Mouse (Mus musculus): Measurements from ENCODE around the gene Lhx8. TPM values are rescaled to one million over a fixed set of nuclear protein-coding genes. Genes with fewer than 3 reads are reported as not detected.

The Lhx8 gene
- polyA plus RNA-seq, 1 experiment from 2014 or later: 0.26 TPM

DNA sequence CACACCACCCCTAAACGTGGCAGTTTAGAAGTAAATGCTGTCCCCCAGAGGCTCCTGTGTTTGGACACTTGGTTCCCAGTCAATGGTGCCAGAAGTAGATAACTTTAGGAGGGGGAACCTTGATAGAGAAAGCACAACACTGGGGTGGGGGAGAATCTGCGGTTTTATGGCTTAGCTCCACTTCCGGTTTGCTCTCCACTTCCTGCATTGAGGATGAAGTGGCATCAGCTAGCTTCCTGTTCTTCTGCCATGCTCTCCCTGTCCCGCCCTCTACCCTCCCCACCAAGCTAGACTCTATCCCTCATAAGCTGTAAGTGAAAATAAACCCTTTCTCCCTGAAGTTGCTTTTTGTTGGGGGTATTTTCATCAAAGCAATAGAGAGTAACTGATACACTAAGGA is 29.4 kb downstream of the Lhx8 start:
- no peak overlapping the region for H3K9ac ChIP-seq
- no peaks in the 10 kb centered on the region for H3K9me3 ChIP-seq
- no peak overlapping the region for H3K4me3 ChIP-seq
- WGBS: 90% methylated on average over 4 of the region's 4 CpGs
- H3K36me3 ChIP-seq: no peaks in the 10 kb centered on the region
- ATAC-seq (ENCODE audit: low FRiP score): no peak
- H3K27me3 ChIP-seq: no peaks in the 10 kb centered on the region
- no peak overlapping the region for H3K27ac ChIP-seq
- no peak overlapping the region for H3K4me2 ChIP-seq
- H3K4me1 ChIP-seq (replicated peaks): no peaks in the 10 kb centered on the region

DNA sequence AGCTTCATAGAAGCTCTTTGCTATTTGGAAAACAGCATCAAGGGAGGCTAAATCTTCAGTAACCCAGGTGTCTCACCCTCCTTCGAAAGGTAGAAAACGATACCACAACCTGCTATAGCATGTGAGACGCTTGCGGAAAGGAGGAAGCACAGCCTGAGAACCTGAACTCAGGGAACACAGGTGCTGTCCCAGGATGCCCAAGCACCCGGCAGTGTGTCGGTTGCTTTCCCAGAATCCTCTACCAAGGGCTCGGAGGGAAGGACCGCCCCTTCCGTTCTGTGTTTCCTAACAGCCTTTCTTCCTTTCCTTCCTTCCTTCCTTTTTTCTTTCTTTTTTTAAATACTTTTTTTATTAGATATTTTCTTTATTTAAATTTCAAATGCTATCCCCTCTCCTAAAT is 30.5 kb downstream of the Lhx8 start:
- WGBS: 91% methylated on average over 9 of the region's 9 CpGs
- Histone ChIP-seq H3K9me3 (no peaks in the 10 kb centered on the region), H3K4me2 (no peak overlapping the region), H3K4me1 (replicated peaks) (no peaks in the 10 kb centered on the region), H3K27ac (no peak overlapping the region), H3K4me3 (no peak overlapping the region), H3K27me3 (no peaks in the 10 kb centered on the region), H3K9ac (no peak overlapping the region), H3K36me3 (no peaks in the 10 kb centered on the region)
- no peak for ATAC-seq (ENCODE audit: low FRiP score)

DNA sequence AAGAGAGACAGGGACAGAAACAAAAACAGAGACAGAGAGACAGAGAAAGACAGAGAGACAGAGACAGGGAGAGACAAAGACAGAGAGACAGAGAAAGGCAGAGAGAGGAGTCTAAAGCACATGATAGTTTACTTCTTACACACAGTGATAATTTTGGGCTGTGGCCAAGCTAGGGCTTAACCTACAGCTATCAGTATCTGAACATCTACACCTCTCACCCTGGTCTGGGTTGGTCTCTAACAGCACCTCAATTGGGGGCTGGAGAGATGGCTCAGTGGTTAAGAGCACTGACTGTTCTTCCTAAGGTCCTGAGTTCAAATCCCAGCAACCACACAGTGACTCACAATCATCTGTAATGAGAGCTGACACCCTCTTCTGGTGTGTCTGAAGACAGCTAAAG is 32.0 kb downstream of the Lhx8 start:
- Histone ChIP-seq H3K36me3 (no peaks in the 10 kb centered on the region), H3K27ac (no peak overlapping the region), H3K9ac (no peak overlapping the region), H3K4me2 (no peak overlapping the region), H3K9me3 (no peaks in the 10 kb centered on the region), H3K27me3 (no peaks in the 10 kb centered on the region), H3K4me1 (replicated peaks) (no peaks in the 10 kb centered on the region), H3K4me3 (no peak overlapping the region)
- ATAC-seq (ENCODE audit: low FRiP score): no peak

- Histone ChIP-seq H3K27me3 (no peaks in the 10 kb centered on the region), H3K4me2 (no peak overlapping the region), H3K4me1 (replicated peaks) (no peaks in the 10 kb centered on the region), H3K27ac (no peak overlapping the region), H3K9ac (no peak overlapping the region), H3K4me3 (no peak overlapping the region), H3K36me3 (no peaks in the 10 kb centered on the region), H3K9me3 (no peaks in the 10 kb centered on the region)
- ATAC-seq (ENCODE audit: low FRiP score): no peak
- WGBS: 72% methylated on average over 6 of the region's 6 CpGs
Measured at GRCm38 (mm10) chr3:154297499-154297898, 33.0 kb downstream of the Lhx8 start.

- H3K27me3 ChIP-seq: no peaks in the 10 kb centered on the region; the same call in 1 of the 2 replicates
- H3K4me3 ChIP-seq: no peak overlapping the region
- no peak for ATAC-seq (ENCODE audit: low FRiP score)
- 94% methylated on average over 17 of the region's 17 CpGs for WGBS
- no peak overlapping the region for H3K4me2 ChIP-seq
- no peaks in the 10 kb centered on the region for H3K9me3 ChIP-seq
- no peaks in the 10 kb centered on the region for H3K4me1 ChIP-seq (replicated peaks)
- no peak overlapping the region for H3K9ac ChIP-seq
- H3K36me3 ChIP-seq: no peaks in the 10 kb centered on the region
- H3K27ac ChIP-seq: no peak overlapping the region
Measured at GRCm38 (mm10) chr3:154294924-154295834, 35.3 kb downstream of the Lhx8 start.

DNA sequence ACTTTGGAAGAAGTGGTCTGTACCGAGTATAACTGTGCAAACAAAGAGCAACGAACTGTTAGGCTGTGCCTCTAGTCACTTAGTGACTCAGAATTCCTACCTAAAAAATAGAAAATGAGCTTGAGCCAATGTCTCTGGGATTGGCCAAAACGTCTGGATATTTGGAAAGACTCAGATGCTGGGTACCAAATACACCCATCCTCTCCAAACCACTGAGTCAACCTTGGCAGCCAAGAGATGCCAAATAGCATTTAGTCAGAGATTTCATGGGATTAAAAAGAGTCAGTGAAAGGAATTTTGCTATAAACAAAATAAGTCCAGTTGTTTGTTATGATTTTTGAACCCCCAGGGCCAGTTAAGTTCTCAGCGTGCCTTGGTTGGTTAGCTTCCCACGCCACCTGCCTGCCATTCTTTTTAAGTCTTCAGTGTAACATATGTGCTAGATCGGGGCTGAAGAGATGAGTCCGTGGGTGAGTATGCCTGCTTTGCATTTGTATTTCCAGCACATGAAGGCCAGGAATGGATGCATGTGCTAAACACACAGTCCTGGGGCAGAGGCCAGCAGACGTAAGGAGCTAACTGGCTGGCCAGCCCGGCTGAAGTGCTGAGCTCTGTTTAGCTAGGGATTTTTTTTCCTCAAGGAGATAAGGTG is 36.5 kb downstream of the Lhx8 start:
- Histone ChIP-seq H3K9me3 (no peaks in the 10 kb centered on the region), H3K27me3 (no peaks in the 10 kb centered on the region; the same call in 1 of the 2 replicates), H3K4me1 (replicated peaks) (no peaks in the 10 kb centered on the region), H3K36me3 (no peaks in the 10 kb centered on the region), H3K4me3 (no peak overlapping the region), H3K4me2 (no peak overlapping the region), H3K9ac (no peak overlapping the region), H3K27ac (no peak overlapping the region)
- WGBS: 75% methylated on average over 9 of the region's 9 CpGs
- ATAC-seq (ENCODE audit: low FRiP score): no peak

GRCm38 (mm10) chr3:154292126-154292525 is 38.3 kb downstream of the Lhx8 start:
- no peak overlapping the region for H3K4me2 ChIP-seq
- no peak overlapping the region for H3K4me3 ChIP-seq
- no peaks in the 10 kb centered on the region for H3K9me3 ChIP-seq
- no peaks in the 10 kb centered on the region for H3K36me3 ChIP-seq
- H3K9ac ChIP-seq: no peak overlapping the region
- 72% methylated on average over 5 of the region's 5 CpGs for WGBS
- H3K27me3 ChIP-seq: peaks cover 3% of the 10 kb centered on the region; the same call in 1 of the 2 replicates
- H3K4me1 ChIP-seq (replicated peaks): no peaks in the 10 kb centered on the region
- ATAC-seq (ENCODE audit: low FRiP score): no peak
- no peak overlapping the region for H3K27ac ChIP-seq

DNA sequence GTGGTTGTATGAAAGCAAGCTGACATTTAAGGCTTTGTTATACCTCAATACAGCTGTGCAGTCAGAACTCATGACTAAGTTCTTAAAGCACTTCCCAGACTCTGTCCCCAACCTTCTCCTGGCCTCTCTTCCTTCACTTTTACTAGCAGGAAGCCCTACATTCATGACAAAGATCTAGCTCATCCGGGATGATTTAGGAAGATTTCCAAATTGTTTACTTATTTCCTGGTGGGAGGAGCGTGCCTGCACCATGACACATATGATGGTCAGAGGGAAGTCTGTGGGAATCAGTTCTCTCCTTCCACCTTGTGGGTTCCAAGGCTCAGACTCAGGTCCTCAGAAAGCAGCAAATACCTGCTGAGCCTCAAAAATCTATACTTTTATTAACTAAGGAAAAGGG is 40.1 kb downstream of the Lhx8 start:
- Histone ChIP-seq H3K4me3 (no peak overlapping the region), H3K9ac (no peak overlapping the region), H3K4me1 (replicated peaks) (no peaks in the 10 kb centered on the region), H3K36me3 (no peaks in the 10 kb centered on the region), H3K4me2 (no peak overlapping the region), H3K9me3 (no peaks in the 10 kb centered on the region), H3K27ac (no peak overlapping the region), H3K27me3 (peaks cover 3% of the 10 kb centered on the region; the same call in 1 of the 2 replicates)
- WGBS: 76% methylated on average over 2 of the region's 2 CpGs
- no peak for ATAC-seq (ENCODE audit: low FRiP score)

GRCm38 (mm10) chr3:154288429-154289069 is 41.9 kb downstream of the Lhx8 start:
- Histone ChIP-seq H3K9me3 (no peaks in the 10 kb centered on the region), H3K27ac (no peak overlapping the region), H3K9ac (no peak overlapping the region), H3K36me3 (no peaks in the 10 kb centered on the region), H3K27me3 (peaks cover 3% of the 10 kb centered on the region; the same call in 1 of the 2 replicates), H3K4me2 (no peak overlapping the region), H3K4me1 (replicated peaks) (no peaks in the 10 kb centered on the region), H3K4me3 (no peak overlapping the region)
- WGBS: 88% methylated on average over 4 of the region's 4 CpGs
- no peak for ATAC-seq (ENCODE audit: low FRiP score)

DNA sequence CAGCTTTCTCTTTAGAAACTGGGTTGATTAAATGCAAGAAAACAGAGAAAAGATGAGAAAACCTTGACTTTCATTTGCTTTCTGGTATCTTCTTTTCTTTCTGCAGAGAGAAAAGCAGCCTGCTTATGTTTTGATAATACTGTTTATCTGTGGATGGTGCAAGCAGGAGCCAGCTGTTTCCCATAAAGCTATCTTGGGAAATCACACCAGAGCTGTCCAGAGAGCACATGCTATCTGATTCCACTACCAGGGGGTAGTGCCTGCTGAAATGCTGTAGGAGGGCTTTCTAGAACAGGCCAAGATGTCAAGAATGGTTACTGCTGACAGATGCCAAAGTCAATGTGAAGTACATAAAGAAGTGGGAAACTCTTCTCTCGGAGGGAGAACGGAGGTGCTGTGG is 43.2 kb downstream of the Lhx8 start:
- Histone ChIP-seq H3K36me3 (no peaks in the 10 kb centered on the region), H3K4me1 (replicated peaks) (no peaks in the 10 kb centered on the region), H3K9ac (no peak overlapping the region), H3K4me2 (no peak overlapping the region), H3K4me3 (no peak overlapping the region), H3K27me3 (peaks cover 3% of the 10 kb centered on the region; the same call in 1 of the 2 replicates), H3K9me3 (no peaks in the 10 kb centered on the region), H3K27ac (no peak overlapping the region)
- no peak for ATAC-seq (ENCODE audit: low FRiP score)
- 97% methylated on average over 2 of the region's 2 CpGs for WGBS

- Histone ChIP-seq H3K4me1 (replicated peaks) (no peaks in the 10 kb centered on the region), H3K4me3 (no peak overlapping the region), H3K36me3 (no peaks in the 10 kb centered on the region), H3K9me3 (no peaks in the 10 kb centered on the region), H3K27ac (no peak overlapping the region), H3K4me2 (no peak overlapping the region), H3K9ac (no peak overlapping the region), H3K27me3 (0 out of 2 replicates have a peak, but pooled peaks cover 3% of the 10 kb centered on the region)
- 67% methylated on average over 4 of the region's 4 CpGs for whole genome bisulfite sequencing
- ATAC-seq (ENCODE audit: low FRiP score): no peak
Measured at GRCm38 (mm10) chr3:154285351-154285750, 45.1 kb downstream of the Lhx8 start.

DNA sequence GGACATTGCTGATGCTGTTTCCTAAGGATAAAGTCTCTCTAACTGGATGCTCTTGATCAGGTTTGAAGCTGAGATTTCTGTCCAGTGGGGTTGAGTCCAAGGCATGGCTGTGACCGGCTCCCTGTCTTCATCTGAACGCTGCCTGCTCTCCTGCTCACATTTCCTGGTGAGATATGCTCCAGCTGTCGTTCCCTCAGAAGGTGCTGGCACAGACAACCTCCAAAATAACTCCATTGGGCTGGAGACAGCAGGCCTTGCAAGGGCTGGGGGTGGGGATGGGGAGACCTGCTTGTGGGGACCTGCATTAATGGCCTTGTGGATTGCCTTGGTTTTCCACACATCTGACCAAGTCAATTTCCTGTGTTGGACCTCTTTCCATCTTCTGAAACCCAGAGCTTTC is 46.2 kb downstream of the Lhx8 start:
- Histone ChIP-seq H3K36me3 (no peaks in the 10 kb centered on the region), H3K4me3 (no peak overlapping the region), H3K9me3 (no peaks in the 10 kb centered on the region), H3K4me1 (replicated peaks) (no peaks in the 10 kb centered on the region), H3K27me3 (0 out of 2 replicates have a peak, but pooled peaks cover 3% of the 10 kb centered on the region), H3K9ac (no peak overlapping the region), H3K4me2 (no peak overlapping the region), H3K27ac (no peak overlapping the region)
- ATAC-seq (ENCODE audit: low FRiP score): no peak
- WGBS: 91% methylated on average over 3 of the region's 3 CpGs
